22 mouse cellular contexts compared by ENCODE assay signal in the genomic region with DNA sequence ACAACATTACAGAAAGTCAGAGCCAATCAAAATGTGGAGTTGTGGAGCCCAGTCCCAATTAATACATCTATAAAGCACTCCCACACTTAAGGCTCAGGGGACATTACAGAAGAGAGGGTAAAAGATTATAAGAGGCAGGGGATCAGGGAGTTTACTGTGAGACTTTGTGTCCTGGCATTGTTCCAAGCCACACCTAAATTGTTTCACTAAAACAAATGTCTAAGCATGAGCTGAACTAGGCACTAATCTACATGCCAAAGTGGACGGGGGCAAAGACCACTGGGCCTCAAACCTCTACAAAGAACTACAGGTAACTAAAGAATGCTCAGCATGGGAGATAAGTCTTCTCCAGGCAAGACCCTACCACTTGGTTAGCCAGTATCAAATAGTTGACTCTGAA.
"Had no signal": no experiment of that assay in that cellular context is flagged by ENCODE, and none has a peak within 500 bp of the region (broad histone marks: within the 10 kb centered on the region; RNA-seq: fewer than 3 reads in every experiment).

No protein-coding gene starts in this region.

- H3K9me3 ChIP-seq: heart, embryonic 10.5 days; heart, embryonic 12.5 days; hindbrain, embryonic 10.5 days; hindbrain, embryonic 12.5 days; limb, embryonic 13.5 days; limb, embryonic 15.5 days; liver, embryonic 12.5 days had no signal

- H3K4me3 ChIP-seq: gastrocnemius, adult 2 months; heart, embryonic 10.5 days; heart, embryonic 12.5 days; hindbrain, embryonic 10.5 days; hindbrain, embryonic 12.5 days; limb, embryonic 13.5 days; limb, embryonic 15.5 days; liver, embryonic 12.5 days had no signal

- DNase-seq: gastrocnemius, adult 2 months; gastrocnemius, postnatal 10 days; gastrocnemius, postnatal 25 days; heart, adult 18-20 months; heart, postnatal 10 days; heart, postnatal 4 days; kidney, adult 18-20 months; layer of hippocampus, adult 9-11 months; layer of hippocampus, postnatal 36 days; left cerebral cortex, postnatal 4 days; lung, adult 18-20 months had no signal

- H3K36me3 ChIP-seq: heart, embryonic 10.5 days; heart, embryonic 12.5 days; hindbrain, embryonic 10.5 days; hindbrain, embryonic 12.5 days; limb, embryonic 13.5 days; limb, embryonic 15.5 days; liver, embryonic 12.5 days had no signal

- H3K4me2 ChIP-seq: heart, embryonic 12.5 days; hindbrain, embryonic 12.5 days; hindbrain, embryonic 14.5 days; limb, embryonic 13.5 days; limb, embryonic 15.5 days; liver, embryonic 12.5 days had no signal

- H3K27me3 ChIP-seq: heart, embryonic 12.5 days; hindbrain, embryonic 12.5 days; limb, embryonic 13.5 days; limb, embryonic 15.5 days; liver, embryonic 12.5 days had no signal

- H3K27ac ChIP-seq: gastrocnemius, adult 2 months; heart, embryonic 10.5 days; hindbrain, embryonic 10.5 days; hindbrain, embryonic 12.5 days; hindbrain, embryonic 14.5 days; limb, embryonic 13.5 days; limb, embryonic 15.5 days; liver, embryonic 12.5 days; liver, embryonic 14.5 days had no signal

- H3K4me1 ChIP-seq: heart, embryonic 10.5 days; heart, embryonic 12.5 days; hindbrain, embryonic 10.5 days; hindbrain, embryonic 12.5 days; limb, embryonic 13.5 days; limb, embryonic 15.5 days; liver, embryonic 12.5 days had no signal

- ATAC-seq: hindbrain, embryonic 16.5 days; inflammation-experienced regulatory T-cells, adult 6 months; liver, embryonic 12.5 days had no signal

- H3K9ac ChIP-seq: heart, embryonic 12.5 days; hindbrain, embryonic 12.5 days; hindbrain, embryonic 14.5 days; limb, embryonic 13.5 days; limb, embryonic 15.5 days; liver, embryonic 12.5 days; liver, embryonic 14.5 days had no signal
